Mouse (Mus musculus) thymus, postnatal 10 days (tissue): Measurements from ENCODE around the gene Vav1.
A peak's percentile ranks its signal among the peaks of the same experiment; 100 is the strongest.
"Not testable (repeated sequence)": the region's sequence is repeated elsewhere in the genome, so short reads cannot be mapped to it uniquely, and the experiment has no call there.

Source experiments
- DNase-seq, 2 experiments: peaks; one replicate each; pipeline ENCODE4 v3.0.0; 2021; ENCODE audit warnings: low spot score in 2 of 2

The Vav1 gene

GRCm38 (mm10) chr17:57279591-57280224, 808 bp downstream of the Vav1 start:
- peak; percentile 72 to 75 for DNase-seq

- no peak for DNase-seq
These were observed 1.5 kb downstream of the Vav1 start for GRCm38 (mm10) chr17:57280411-57280810.

GRCm38 (mm10) chr17:57283906-57284305, 5.0 kb downstream of the Vav1 start:
- DNase-seq: no peak

GRCm38 (mm10) chr17:57285077-57285476, 6.2 kb downstream of the Vav1 start:
- DNase-seq: no peak

GRCm38 (mm10) chr17:57286718-57287355, 7.9 kb downstream of the Vav1 start:
- peak in 1 of 2 experiments; percentile 34 for DNase-seq

GRCm38 (mm10) chr17:57289252-57289651, 10.4 kb downstream of the Vav1 start:
- no peak for DNase-seq

- DNase-seq: peak; percentile 31
These were observed 11.2 kb downstream of the Vav1 start for GRCm38 (mm10) chr17:57290001-57290670.

- no peak for DNase-seq
These were observed 11.8 kb downstream of the Vav1 start for GRCm38 (mm10) chr17:57290671-57291055.

- DNase-seq: no peak
These were observed 13.4 kb downstream of the Vav1 start for GRCm38 (mm10) chr17:57292302-57292701.

GRCm38 (mm10) chr17:57292968-57293367, 14.1 kb downstream of the Vav1 start:
- DNase-seq: no peak

- no peak for DNase-seq
These were observed 17.0 kb downstream of the Vav1 start for GRCm38 (mm10) chr17:57295935-57296334.

GRCm38 (mm10) chr17:57297040-57297439, 18.1 kb downstream of the Vav1 start:
- DNase-seq: no peak

GRCm38 (mm10) chr17:57305593-57305992, 26.7 kb downstream of the Vav1 start:
- DNase-seq: no peak

- no peak for DNase-seq
These were observed 28.2 kb downstream of the Vav1 start for GRCm38 (mm10) chr17:57307074-57307473.

GRCm38 (mm10) chr17:57311801-57312200, 32.9 kb downstream of the Vav1 start:
- DNase-seq: no peak

GRCm38 (mm10) chr17:57327615-57328014, 48.7 kb downstream of the Vav1 start:
- no peak for DNase-seq

- no peak for DNase-seq
These were observed 50.0 kb downstream of the Vav1 start for GRCm38 (mm10) chr17:57328944-57329343.

- DNase-seq: no peak
These were observed 52.1 kb downstream of the Vav1 start for GRCm38 (mm10) chr17:57330993-57331392.

GRCm38 (mm10) chr17:57332241-57332640, 53.3 kb downstream of the Vav1 start:
- no peak for DNase-seq

- DNase-seq: no peak
These were observed 55.3 kb downstream of the Vav1 start for GRCm38 (mm10) chr17:57334001-57334760.

GRCm38 (mm10) chr17:57334761-57335150, 55.9 kb downstream of the Vav1 start:
- peak; percentile 75 to 86 for DNase-seq

- DNase-seq: not testable (repeated sequence)
These were observed 56.3 kb downstream of the Vav1 start for GRCm38 (mm10) chr17:57335194-57335593.
